ENCODE assay signal across 20 mouse cellular contexts in genomic region chr10:67079030-67079429, GRCm38 (mm10). TPM values are rescaled to one million over a fixed set of nuclear protein-coding genes. Genes with fewer than 3 reads are reported as not detected.
A peak's percentile ranks its signal among the peaks of the same experiment; 100 is the strongest.
DNase-seq lines count a peak whose midpoint lies in the region; ATAC-seq and TF ChIP-seq lines count a peak whose summit lies in the region.
"Had no signal": no experiment of that assay in that cellular context is flagged by ENCODE, and none has a peak within 500 bp of the region (broad histone marks: within the 10 kb centered on the region; RNA-seq: fewer than 3 reads in every experiment).

No protein-coding gene starts in this region.

- H3K36me3 ChIP-seq in heart, embryonic 15.5 days = no peaks in the 10 kb centered on the region
- H3K36me3 ChIP-seq in liver, embryonic 15.5 days (replicated peaks) = no peaks in the 10 kb centered on the region
- no peaks in the 10 kb centered on the region for H3K36me3 ChIP-seq in liver, postnatal 0 days (replicated peaks; ENCODE audit: insufficient read depth, low read length)
- H3K36me3 ChIP-seq in neural tube, embryonic 13.5 days = no peaks in the 10 kb centered on the region
- H3K36me3 ChIP-seq: liver, embryonic 13.5 days; midbrain, embryonic 12.5 days; neural tube, embryonic 12.5 days; stomach, embryonic 15.5 days had no signal

- no peak for TF ChIP-seq POLR2A in cerebellum, adult 2 months (IDR thresholded peaks at IDR 0.05; ENCODE audit: borderline replicate concordance, insufficient read depth, low read length)

- H3K9me3 ChIP-seq in heart, embryonic 15.5 days (replicated peaks) = no peaks in the 10 kb centered on the region
- H3K9me3 ChIP-seq in liver, embryonic 15.5 days (replicated peaks) = no peaks in the 10 kb centered on the region
- H3K9me3 ChIP-seq in liver, postnatal 0 days (ENCODE audit: low read length) = no peaks in the 10 kb centered on the region
- no peaks in the 10 kb centered on the region for H3K9me3 ChIP-seq in neural tube, embryonic 13.5 days
- H3K9me3 ChIP-seq: liver, embryonic 13.5 days; midbrain, embryonic 12.5 days; neural tube, embryonic 12.5 days; stomach, embryonic 15.5 days had no signal

- H3K27ac ChIP-seq in cerebellum, adult 2 months (ENCODE audit: insufficient read depth, low read length) = peak overlapping the region; percentile 72
- peak overlapping the region; percentile 38 for H3K27ac ChIP-seq in heart, embryonic 15.5 days
- no peak overlapping the region for H3K27ac ChIP-seq in liver, embryonic 15.5 days (replicated peaks)
- no peak overlapping the region for H3K27ac ChIP-seq in liver, postnatal 0 days (ENCODE audit: low read depth)
- H3K27ac ChIP-seq in neural tube, embryonic 13.5 days (replicated peaks) = peak overlapping the region; percentile 68
- H3K27ac ChIP-seq: liver, embryonic 13.5 days; midbrain, embryonic 12.5 days; neural tube, embryonic 12.5 days; stomach, embryonic 15.5 days had no signal

- peaks cover 18% of the 10 kb centered on the region for H3K4me1 ChIP-seq in cerebellum, adult 2 months (ENCODE audit: control insufficient read depth, insufficient read depth, low read length)
- H3K4me1 ChIP-seq in heart, embryonic 15.5 days (replicated peaks) = peaks cover 33% of the 10 kb centered on the region
- peaks cover 9% of the 10 kb centered on the region for H3K4me1 ChIP-seq in liver, embryonic 15.5 days (replicated peaks)
- peaks cover 11% of the 10 kb centered on the region for H3K4me1 ChIP-seq in liver, postnatal 0 days (ENCODE audit: insufficient read depth)
- H3K4me1 ChIP-seq in neural tube, embryonic 13.5 days (replicated peaks) = peaks cover 22% of the 10 kb centered on the region

- no peak for DNase-seq in cerebellum, adult 2 months
- DNase-seq in cerebellum, adult 11 months = no peak
- no peak for DNase-seq in heart, adult 11 months
- DNase-seq in liver, postnatal 0 days = no peak
- DNase-seq in embryo, embryonic 9.5 days (ENCODE audit: extremely low spot score) = no peak
- DNase-seq: adrenal gland, postnatal 10 days; cerebellum, postnatal 14 days; gastrocnemius, postnatal 10 days; kidney, postnatal 14 days; layer of hippocampus, postnatal 36 days; left cerebral cortex, postnatal 4 days; liver, embryonic 13.5 days; lung, postnatal 14 days; retina, postnatal 1 day had no signal

- ATAC-seq in heart, embryonic 15.5 days (replicated peaks; ENCODE audit: insufficient number of reproducible peaks, insufficient read depth, low FRiP score, low read depth) = no peak
- ATAC-seq in liver, embryonic 15.5 days (ENCODE audit: insufficient read depth) = no peak
- ATAC-seq in liver, postnatal 0 days = no peak
- no peak for ATAC-seq in neural tube, embryonic 13.5 days (ENCODE audit: low read depth)

- TF ChIP-seq EP300 in liver, postnatal 0 days (IDR thresholded peaks at IDR 0.05; ENCODE audit: low read depth) = no peak

- no peaks in the 10 kb centered on the region for H3K27me3 ChIP-seq in cerebellum, adult 2 months (ENCODE audit: control insufficient read depth, insufficient read depth, low read length)
- H3K27me3 ChIP-seq in heart, embryonic 15.5 days = no peaks in the 10 kb centered on the region
- no peaks in the 10 kb centered on the region for H3K27me3 ChIP-seq in liver, embryonic 15.5 days
- H3K27me3 ChIP-seq in liver, postnatal 0 days (ENCODE audit: insufficient read depth, low read length) = no peaks in the 10 kb centered on the region
- no peaks in the 10 kb centered on the region for H3K27me3 ChIP-seq in neural tube, embryonic 13.5 days
- H3K27me3 ChIP-seq: liver, embryonic 13.5 days; midbrain, embryonic 12.5 days; neural tube, embryonic 12.5 days; stomach, embryonic 15.5 days had no signal

- H3K4me2 ChIP-seq in heart, embryonic 15.5 days = no peak overlapping the region
- 0 out of 2 replicates have a peak overlapping the region, but pooled peaks have one; percentile 5 for H3K4me2 ChIP-seq in liver, embryonic 15.5 days
- H3K4me2 ChIP-seq in liver, postnatal 0 days (ENCODE audit: low read depth, low read length) = no peak overlapping the region
- H3K4me2 ChIP-seq in neural tube, embryonic 13.5 days = no peak overlapping the region
- H3K4me2 ChIP-seq: liver, embryonic 13.5 days; midbrain, embryonic 12.5 days; neural tube, embryonic 12.5 days; stomach, embryonic 15.5 days had no signal

- 50% methylated on average over 4 of the region's 4 CpGs for WGBS in cerebellum, adult 2 months
- WGBS in heart, embryonic 15.5 days = 53% methylated on average over 4 of the region's 4 CpGs
- 41% methylated on average over 4 of the region's 4 CpGs for WGBS in liver, embryonic 15.5 days (ENCODE audit: insufficient replicate concordance)
- WGBS in liver, postnatal 0 days (ENCODE audit: insufficient replicate concordance) = 68% methylated on average over 4 of the region's 4 CpGs
- WGBS in neural tube, embryonic 13.5 days = 31% methylated on average over 4 of the region's 4 CpGs

- no peak overlapping the region for H3K4me3 ChIP-seq in cerebellum, adult 2 months (replicated peaks; ENCODE audit: insufficient read depth, low read depth, low read length)
- H3K4me3 ChIP-seq in heart, embryonic 15.5 days = no peak overlapping the region
- no peak overlapping the region for H3K4me3 ChIP-seq in liver, embryonic 15.5 days (replicated peaks)
- no peak overlapping the region for H3K4me3 ChIP-seq in liver, postnatal 0 days (ENCODE audit: low read depth, low read length)
- no peak overlapping the region for H3K4me3 ChIP-seq in neural tube, embryonic 13.5 days
- H3K4me3 ChIP-seq: liver, embryonic 13.5 days; midbrain, embryonic 12.5 days; neural tube, embryonic 12.5 days; stomach, embryonic 15.5 days had no signal

- H3K9ac ChIP-seq in heart, embryonic 15.5 days = no peak overlapping the region
- H3K9ac ChIP-seq in liver, embryonic 15.5 days = no peak overlapping the region
- H3K9ac ChIP-seq in liver, postnatal 0 days (replicated peaks) = no peak overlapping the region
- H3K9ac ChIP-seq in neural tube, embryonic 13.5 days = no peak overlapping the region
- H3K9ac ChIP-seq: liver, embryonic 13.5 days; midbrain, embryonic 12.5 days; neural tube, embryonic 12.5 days; stomach, embryonic 15.5 days had no signal

- no peak for TF ChIP-seq CTCF in cerebellum, adult 2 months (IDR thresholded peaks at IDR 0.05; ENCODE audit: borderline replicate concordance, insufficient read depth, low read depth, low read length)
- TF ChIP-seq CTCF in liver, postnatal 0 days (IDR thresholded peaks at IDR 0.05; ENCODE audit: low read depth) = no peak

RNA-seq across cellular contexts. Expression of gene Jmjd1c, which starts 16.9 kb away (rescaled TPM):
- 56.3 and 63.8 TPM in 2 replicates for polyA plus RNA-seq in cerebellum, adult 2 months (2012; rRNA removed)
- 33.3 and 33.5 TPM in 2 replicates for polyA plus RNA-seq in heart, embryonic 15.5 days (2015; fragmentation: Nextera tagmentation; extraction: Ambion mirVana)
- 9.4 and 10.3 TPM in 2 replicates for polyA plus RNA-seq in liver, embryonic 15.5 days (2015; fragmentation: Nextera tagmentation; extraction: Ambion mirVana)
- 15.0 and 15.7 TPM in 2 replicates for polyA plus RNA-seq in liver, postnatal 0 days (2015; fragmentation: Nextera tagmentation; extraction: Ambion mirVana)
- 51.4 and 52.4 TPM in 2 replicates for polyA plus RNA-seq in neural tube, embryonic 13.5 days (2015; fragmentation: Nextera tagmentation; extraction: Ambion mirVana)

RNA-seq across cellular contexts. Expression of gene Reep3, which starts 17.7 kb away (rescaled TPM):
- 44.0 and 45.2 TPM in 2 replicates for polyA plus RNA-seq in cerebellum, adult 2 months (2012; rRNA removed)
- polyA plus RNA-seq in heart, embryonic 15.5 days (2015; fragmentation: Nextera tagmentation; extraction: Ambion mirVana) = 30.6 and 31.5 TPM in 2 replicates
- 8.9 and 9.2 TPM in 2 replicates for polyA plus RNA-seq in liver, embryonic 15.5 days (2015; fragmentation: Nextera tagmentation; extraction: Ambion mirVana)
- polyA plus RNA-seq in liver, postnatal 0 days (2015; fragmentation: Nextera tagmentation; extraction: Ambion mirVana) = 18.5 and 19.6 TPM in 2 replicates
- polyA plus RNA-seq in neural tube, embryonic 13.5 days (2015; fragmentation: Nextera tagmentation; extraction: Ambion mirVana) = 54.6 and 61.1 TPM in 2 replicates

Comparison
In these comparisons a context has a peak if more than half of its experiments do, and no peak if none do; other contexts are left out.
1. H3K27ac ChIP-seq: peak in cerebellum, adult 2 months (single experiment), heart, embryonic 15.5 days (single experiment) and neural tube, embryonic 13.5 days (single experiment); none in liver, embryonic 15.5 days (single experiment) and liver, postnatal 0 days (single experiment).